Mouse (Mus musculus): Measurements from ENCODE around the gene Metrnl.

DNA sequence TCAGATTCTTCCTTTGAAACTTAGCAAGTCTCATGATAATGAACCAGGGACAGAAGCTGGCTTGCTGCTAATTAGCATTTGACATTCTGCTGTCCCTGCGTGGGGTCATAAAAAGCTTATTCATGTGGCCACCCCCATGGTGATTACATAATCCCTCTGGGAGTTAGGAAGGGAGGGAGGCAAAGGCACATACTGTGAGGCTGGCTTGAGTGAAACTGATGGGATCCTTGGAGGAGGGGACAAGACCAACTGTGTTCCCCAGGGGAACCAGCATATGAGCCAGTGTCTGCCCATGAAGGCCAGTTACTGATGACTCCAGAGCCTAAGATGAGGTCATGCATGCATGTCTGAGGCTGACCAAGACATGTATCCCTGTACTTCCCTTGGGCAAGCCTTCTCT is 33.5 kb downstream of the Metrnl start:
- TF ChIP-seq ZMIZ1 (IDR thresholded peaks at IDR 0.05; ENCODE audit: low read depth, low read length) = no peak
- TF ChIP-seq CTCF (conservative IDR thresholded peaks at IDR 0.05 in 1 of 2, IDR thresholded peaks at IDR 0.05 in 1 of 2; ENCODE audit: low read depth in 2 of 2, low read length in 2 of 2) = no peak
- TF ChIP-seq ZC3H11A (IDR thresholded peaks at IDR 0.05; ENCODE audit: low read depth, low read length) = no peak
- TF ChIP-seq MAZ (IDR thresholded peaks at IDR 0.05; ENCODE audit: low read depth, low read length) = no peak
- no peak for TF ChIP-seq TCF12 (IDR thresholded peaks at IDR 0.05; ENCODE audit: low read depth, low read length)
- no peak for TF ChIP-seq POLR2AphosphoS2 (IDR thresholded peaks at IDR 0.05; ENCODE audit: low read depth, low read length)
